Mouse (Mus musculus): ENCODE data around the gene Auts2. TPM values are rescaled to one million over a fixed set of nuclear protein-coding genes. Genes with fewer than 3 reads are reported as not detected.

Gene Auts2
- polyA plus RNA-seq, 1 experiment from 2014 or later = 27.7 TPM

DNA sequence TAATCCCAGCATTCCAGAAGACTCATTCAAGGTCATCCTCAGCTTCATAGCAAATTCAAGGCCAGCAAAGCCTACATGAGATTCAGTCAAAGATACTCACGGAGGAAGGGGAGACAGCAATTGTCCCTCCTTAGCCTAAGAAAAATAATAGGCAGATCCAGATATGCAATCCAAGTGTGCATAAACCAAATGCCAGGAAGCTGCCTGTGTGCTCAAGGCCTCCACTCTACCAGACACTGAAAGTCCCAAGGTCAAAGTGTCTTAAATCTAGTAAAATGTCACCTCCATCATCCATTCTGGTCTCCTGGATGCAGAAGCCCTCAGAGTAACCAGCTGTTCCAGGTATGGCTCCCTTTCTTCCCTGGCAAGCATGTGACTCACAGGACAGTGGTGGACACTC, 50.4 kb downstream of the Auts2 start:
- Histone ChIP-seq H3K4me1 (peaks cover 32% of the 10 kb centered on the region), H3K9me3 (replicated peaks) (no peaks in the 10 kb centered on the region), H3K36me3 (no peaks in the 10 kb centered on the region), H3K4me3 (replicated peaks) (no peak overlapping the region), H3K27me3 (no peaks in the 10 kb centered on the region), H3K27ac (no peak overlapping the region), H3K4me2 (no peak overlapping the region), H3K9ac (no peak overlapping the region)
- WGBS = 68% methylated on average over 1 of the region's 1 CpGs
- ATAC-seq (replicated peaks; ENCODE audit: low FRiP score) = no peak

- H3K36me3 ChIP-seq = no peaks in the 10 kb centered on the region
- no peak overlapping the region for H3K9ac ChIP-seq
- no peak overlapping the region for H3K27ac ChIP-seq
- no peak overlapping the region for H3K4me3 ChIP-seq (replicated peaks)
- peaks cover 34% of the 10 kb centered on the region for H3K4me1 ChIP-seq
- no peaks in the 10 kb centered on the region for H3K27me3 ChIP-seq
- no peak overlapping the region for H3K4me2 ChIP-seq
- no peaks in the 10 kb centered on the region for H3K9me3 ChIP-seq (replicated peaks)
- ATAC-seq (replicated peaks; ENCODE audit: low FRiP score) = no peak
These were observed 51.1 kb downstream of the Auts2 start for GRCm38 (mm10) chr5:132492040-132492439.

GRCm38 (mm10) chr5:132491508-132491907, 51.6 kb downstream of the Auts2 start:
- Histone ChIP-seq H3K27me3 (no peaks in the 10 kb centered on the region), H3K4me2 (no peak overlapping the region), H3K27ac (no peak overlapping the region), H3K4me3 (replicated peaks) (no peak overlapping the region), H3K9me3 (replicated peaks) (no peaks in the 10 kb centered on the region), H3K4me1 (peaks cover 40% of the 10 kb centered on the region), H3K36me3 (no peaks in the 10 kb centered on the region), H3K9ac (no peak overlapping the region)
- 54% methylated on average over 4 of the region's 4 CpGs for WGBS
- no peak for ATAC-seq (replicated peaks; ENCODE audit: low FRiP score)

DNA sequence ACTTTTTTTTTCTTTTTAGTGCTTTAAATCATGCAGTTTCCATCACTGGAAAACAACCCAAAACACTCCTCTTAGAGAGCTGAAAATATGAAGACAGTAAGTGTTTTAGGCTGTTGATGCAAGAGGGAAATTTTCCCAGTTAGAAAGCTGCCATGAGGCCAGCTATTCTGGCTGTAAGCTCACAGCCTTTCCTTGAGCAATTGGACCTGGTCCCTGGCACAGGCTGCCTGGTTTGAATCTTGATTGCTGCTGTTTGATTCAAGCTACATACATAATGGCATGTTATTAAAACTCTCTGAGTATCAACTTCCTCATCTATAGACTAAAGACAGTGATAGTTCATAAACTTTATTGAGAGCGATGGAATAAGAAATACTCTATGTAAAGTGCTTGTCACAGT, 52.8 kb downstream of the Auts2 start:
- no peak overlapping the region for H3K27ac ChIP-seq
- no peak overlapping the region for H3K4me2 ChIP-seq
- 93% methylated on average over 1 of the region's 1 CpGs for WGBS
- H3K4me3 ChIP-seq (replicated peaks) = no peak overlapping the region
- no peak for ATAC-seq (replicated peaks; ENCODE audit: low FRiP score)
- H3K36me3 ChIP-seq = no peaks in the 10 kb centered on the region
- H3K9me3 ChIP-seq (replicated peaks) = no peaks in the 10 kb centered on the region
- H3K9ac ChIP-seq = no peak overlapping the region
- H3K27me3 ChIP-seq = no peaks in the 10 kb centered on the region
- peaks cover 45% of the 10 kb centered on the region for H3K4me1 ChIP-seq

DNA sequence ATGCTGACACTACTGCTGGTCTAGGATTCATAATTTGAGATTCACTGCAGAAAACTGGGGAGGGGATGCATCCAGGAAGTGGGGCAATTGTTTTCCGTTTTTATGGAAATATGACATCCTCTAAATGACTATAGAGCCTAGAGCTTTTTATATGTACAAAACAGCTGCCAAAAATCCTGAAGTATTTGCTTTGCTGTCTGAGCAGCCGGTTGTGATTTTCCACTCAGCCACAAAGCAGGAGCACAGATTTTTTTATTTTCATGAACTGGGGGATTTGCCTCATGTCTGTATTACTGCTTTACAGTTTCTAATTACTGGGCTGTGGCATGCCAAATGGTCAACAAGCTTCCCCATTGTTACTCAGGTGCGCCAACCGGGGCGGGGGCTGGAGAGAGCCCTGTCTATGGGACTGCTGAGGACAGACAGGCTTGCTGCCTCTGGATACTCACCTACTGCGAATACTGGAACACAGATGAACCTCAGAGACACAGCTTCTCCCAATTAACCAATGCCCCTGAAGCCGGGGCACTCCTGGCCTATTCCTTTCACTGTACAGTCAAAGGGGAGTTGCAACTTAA, 53.3 kb downstream of the Auts2 start:
- H3K36me3 ChIP-seq = no peaks in the 10 kb centered on the region
- no peaks in the 10 kb centered on the region for H3K27me3 ChIP-seq
- WGBS = 64% methylated on average over 7 of the region's 7 CpGs
- H3K9ac ChIP-seq = no peak overlapping the region
- no peaks in the 10 kb centered on the region for H3K9me3 ChIP-seq (replicated peaks)
- H3K4me2 ChIP-seq = no peak overlapping the region
- H3K4me1 ChIP-seq = peaks cover 50% of the 10 kb centered on the region
- no peak for ATAC-seq (replicated peaks; ENCODE audit: low FRiP score)
- H3K4me3 ChIP-seq (replicated peaks) = no peak overlapping the region
- no peak overlapping the region for H3K27ac ChIP-seq

- no peak overlapping the region for H3K27ac ChIP-seq
- H3K4me1 ChIP-seq = peaks cover 60% of the 10 kb centered on the region
- no peaks in the 10 kb centered on the region for H3K27me3 ChIP-seq
- no peak overlapping the region for H3K4me2 ChIP-seq
- H3K9me3 ChIP-seq (replicated peaks) = no peaks in the 10 kb centered on the region
- WGBS = 46% methylated on average over 7 of the region's 7 CpGs
- ATAC-seq (replicated peaks; ENCODE audit: low FRiP score) = no peak
- H3K9ac ChIP-seq = no peak overlapping the region
- H3K36me3 ChIP-seq = no peaks in the 10 kb centered on the region
- no peak overlapping the region for H3K4me3 ChIP-seq (replicated peaks)
These were observed 56.3 kb downstream of the Auts2 start for GRCm38 (mm10) chr5:132486831-132487230.

- H3K4me3 ChIP-seq (replicated peaks) = no peak overlapping the region
- peaks cover 57% of the 10 kb centered on the region for H3K4me1 ChIP-seq
- no peak for ATAC-seq (replicated peaks; ENCODE audit: low FRiP score)
- no peaks in the 10 kb centered on the region for H3K9me3 ChIP-seq (replicated peaks)
- H3K9ac ChIP-seq = no peak overlapping the region
- no peak overlapping the region for H3K27ac ChIP-seq
- no peaks in the 10 kb centered on the region for H3K27me3 ChIP-seq
- no peak overlapping the region for H3K4me2 ChIP-seq
- 82% methylated on average over 6 of the region's 6 CpGs for WGBS
- no peaks in the 10 kb centered on the region for H3K36me3 ChIP-seq
These were observed 57.1 kb downstream of the Auts2 start for GRCm38 (mm10) chr5:132485994-132486393.

GRCm38 (mm10) chr5:132485448-132485847, 57.7 kb downstream of the Auts2 start:
- Histone ChIP-seq H3K9me3 (replicated peaks) (no peaks in the 10 kb centered on the region), H3K36me3 (no peaks in the 10 kb centered on the region), H3K9ac (no peak overlapping the region), H3K27me3 (no peaks in the 10 kb centered on the region), H3K4me1 (peaks cover 59% of the 10 kb centered on the region), H3K4me2 (no peak overlapping the region), H3K4me3 (replicated peaks) (no peak overlapping the region), H3K27ac (no peak overlapping the region)
- ATAC-seq (replicated peaks; ENCODE audit: low FRiP score) = no peak
- 58% methylated on average over 3 of the region's 3 CpGs for WGBS

DNA sequence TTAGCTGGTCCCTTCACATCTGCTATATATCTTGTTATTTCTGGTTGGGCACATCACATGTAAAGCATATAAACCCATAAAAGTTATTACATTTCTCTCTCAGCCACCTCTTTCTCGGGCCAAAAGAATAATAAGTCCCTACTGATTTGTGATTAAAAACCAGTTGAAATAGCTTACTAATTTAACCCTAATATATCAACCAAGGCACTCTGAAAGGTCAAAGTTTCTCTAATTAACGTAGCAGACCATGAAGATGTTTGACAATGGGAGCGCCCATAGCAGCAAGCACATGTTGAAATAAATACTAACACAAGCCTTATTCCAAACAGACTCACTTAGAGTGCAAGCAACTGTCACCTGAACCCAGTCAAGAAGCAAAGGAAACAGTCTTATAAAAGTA, 61.7 kb downstream of the Auts2 start:
- Histone ChIP-seq H3K4me3 (replicated peaks) (no peak overlapping the region), H3K9me3 (replicated peaks) (no peaks in the 10 kb centered on the region), H3K4me2 (no peak overlapping the region), H3K36me3 (no peaks in the 10 kb centered on the region), H3K9ac (no peak overlapping the region), H3K27me3 (no peaks in the 10 kb centered on the region), H3K4me1 (peaks cover 54% of the 10 kb centered on the region), H3K27ac (no peak overlapping the region)
- 19% methylated on average over 3 of the region's 3 CpGs for WGBS
- ATAC-seq (replicated peaks; ENCODE audit: low FRiP score) = 0 out of 2 replicates have a peak, but pooled peaks have one; percentile 33

- Histone ChIP-seq H3K27ac (no peak overlapping the region), H3K4me3 (replicated peaks) (no peak overlapping the region), H3K4me2 (no peak overlapping the region), H3K9me3 (replicated peaks) (no peaks in the 10 kb centered on the region), H3K4me1 (peaks cover 49% of the 10 kb centered on the region), H3K36me3 (no peaks in the 10 kb centered on the region), H3K27me3 (no peaks in the 10 kb centered on the region), H3K9ac (no peak overlapping the region)
- 75% methylated on average over 6 of the region's 6 CpGs for WGBS
- ATAC-seq (replicated peaks; ENCODE audit: low FRiP score) = no peak
These were observed 62.7 kb downstream of the Auts2 start for GRCm38 (mm10) chr5:132480461-132480860.

- Histone ChIP-seq H3K4me1 (peaks cover 40% of the 10 kb centered on the region), H3K4me3 (replicated peaks) (no peak overlapping the region), H3K27me3 (no peaks in the 10 kb centered on the region), H3K9me3 (replicated peaks) (no peaks in the 10 kb centered on the region), H3K9ac (no peak overlapping the region), H3K4me2 (no peak overlapping the region), H3K27ac (no peak overlapping the region), H3K36me3 (no peaks in the 10 kb centered on the region)
- 67% methylated on average over 11 of the region's 11 CpGs for WGBS
- no peak for ATAC-seq (replicated peaks; ENCODE audit: low FRiP score)
These were observed 63.8 kb downstream of the Auts2 start for GRCm38 (mm10) chr5:132479227-132479857.

DNA sequence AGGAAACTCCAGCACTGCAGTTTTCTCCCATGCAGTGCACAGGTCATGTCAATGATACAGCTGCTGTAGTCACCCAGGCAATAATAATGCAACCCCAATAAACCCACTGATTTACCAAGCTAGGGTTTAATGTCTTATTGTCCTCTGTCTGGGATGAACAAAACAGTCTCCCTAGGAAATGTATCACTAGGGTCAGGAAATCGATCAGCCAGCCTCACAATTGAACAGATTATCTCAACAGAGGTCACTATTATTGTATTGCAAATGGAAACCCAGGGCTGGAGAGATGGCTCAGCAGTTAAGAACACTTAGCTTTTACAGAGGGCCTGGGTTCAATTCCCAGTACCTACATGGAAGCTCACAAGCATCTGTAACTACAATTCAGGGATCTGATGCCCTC, 65.6 kb downstream of the Auts2 start:
- no peak for ATAC-seq (replicated peaks; ENCODE audit: low FRiP score)
- no peak overlapping the region for H3K4me3 ChIP-seq (replicated peaks)
- H3K4me1 ChIP-seq = peaks cover 35% of the 10 kb centered on the region
- H3K27me3 ChIP-seq = no peaks in the 10 kb centered on the region
- H3K36me3 ChIP-seq = no peaks in the 10 kb centered on the region
- H3K9ac ChIP-seq = no peak overlapping the region
- no peak overlapping the region for H3K27ac ChIP-seq
- H3K4me2 ChIP-seq = no peak overlapping the region
- WGBS = 58% methylated on average over 1 of the region's 1 CpGs
- H3K9me3 ChIP-seq (replicated peaks) = no peaks in the 10 kb centered on the region

DNA sequence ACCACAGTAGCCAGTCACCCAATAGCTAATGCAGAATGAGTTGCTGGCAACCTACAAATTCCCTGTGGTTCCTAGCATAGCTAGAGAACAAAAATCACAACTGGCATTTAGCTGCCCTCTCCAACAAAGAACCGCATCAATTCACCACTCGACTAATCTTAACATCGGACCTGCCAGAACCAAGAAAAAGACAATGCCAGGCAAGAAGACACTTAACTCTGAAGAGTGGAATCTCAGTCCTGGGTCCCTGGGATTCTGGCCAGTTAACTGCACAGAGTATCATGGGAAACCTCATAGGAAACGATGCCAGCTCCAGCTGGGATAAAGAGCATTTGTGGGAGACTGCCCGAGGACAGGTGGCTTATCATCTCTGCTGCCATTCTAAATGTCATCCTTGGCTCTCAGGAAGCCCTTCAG, 70.2 kb downstream of the Auts2 start:
- ATAC-seq (replicated peaks; ENCODE audit: low FRiP score) = no peak
- 70% methylated on average over 5 of the region's 5 CpGs for WGBS
- no peaks in the 10 kb centered on the region for H3K27me3 ChIP-seq
- no peak overlapping the region for H3K4me3 ChIP-seq (replicated peaks)
- no peaks in the 10 kb centered on the region for H3K9me3 ChIP-seq (replicated peaks)
- H3K9ac ChIP-seq = no peak overlapping the region
- H3K4me2 ChIP-seq = no peak overlapping the region
- H3K4me1 ChIP-seq = peaks cover 17% of the 10 kb centered on the region
- H3K27ac ChIP-seq = no peak overlapping the region
- no peaks in the 10 kb centered on the region for H3K36me3 ChIP-seq
